Mouse (Mus musculus): ENCODE results near the gene Txndc8. TPM values are rescaled to one million over a fixed set of nuclear protein-coding genes. Genes with fewer than 3 reads are reported as not detected.
A peak's percentile ranks its signal among the peaks of the same experiment; 100 is the strongest.

The Txndc8 gene
- polyA plus RNA-seq, 1 experiment from 2014 or later = not detected

GRCm38 (mm10) chr4:57953796-57954195 is 55.1 kb downstream of the Txndc8 start:
- no peak overlapping the region for H3K27ac ChIP-seq (replicated peaks; ENCODE audit: low read depth, low read length)
- 88% methylated on average over 7 of the region's 7 CpGs for WGBS
- 0 out of 2 replicates have a peak, but pooled peaks cover 5% of the 10 kb centered on the region for H3K9me3 ChIP-seq (ENCODE audit: control insufficient read depth, low read length)

GRCm38 (mm10) chr4:57952891-57953290 is 56.0 kb downstream of the Txndc8 start:
- Histone ChIP-seq H3K36me3 (ENCODE audit: control insufficient read depth, insufficient read depth, low read length) (peaks cover 44% of the 10 kb centered on the region), H3K4me2 (ENCODE audit: low read depth, low read length) (no peak overlapping the region), H3K27ac (replicated peaks; ENCODE audit: low read depth, low read length) (no peak overlapping the region), H3K9me3 (ENCODE audit: control insufficient read depth, low read length) (0 out of 2 replicates have a peak, but pooled peaks cover 5% of the 10 kb centered on the region), H3K27me3 (replicated peaks; ENCODE audit: control insufficient read depth, insufficient read depth, low read length) (no peaks in the 10 kb centered on the region), H3K9ac (ENCODE audit: low read depth, low read length) (no peak overlapping the region), H3K4me3 (ENCODE audit: low read depth, low read length) (no peak overlapping the region), H3K4me1 (ENCODE audit: control insufficient read depth, insufficient read depth, low read length) (peaks cover 24% of the 10 kb centered on the region)
- 68% methylated on average over 1 of the region's 1 CpGs for WGBS
- DNase-seq (ENCODE audit: low spot score) = no peak
- ATAC-seq (ENCODE audit: low read depth) = no peak

More at GRCm38 (mm10) chr4:57953796-57954195, 55.1 kb downstream of the Txndc8 start:
- Histone ChIP-seq H3K4me1 (ENCODE audit: control insufficient read depth, insufficient read depth, low read length) (peaks cover 26% of the 10 kb centered on the region), H3K36me3 (ENCODE audit: control insufficient read depth, insufficient read depth, low read length) (peaks cover 35% of the 10 kb centered on the region), H3K4me2 (ENCODE audit: low read depth, low read length) (peak overlapping the region; percentile 63; the same call in 1 of the 2 replicates), H3K27me3 (replicated peaks; ENCODE audit: control insufficient read depth, insufficient read depth, low read length) (no peaks in the 10 kb centered on the region), H3K4me3 (ENCODE audit: low read depth, low read length) (no peak overlapping the region), H3K9ac (ENCODE audit: low read depth, low read length) (no peak overlapping the region)
- DNase-seq (ENCODE audit: low spot score) (no peak), ATAC-seq (ENCODE audit: low read depth) (no peak)

- no peak for DNase-seq (ENCODE audit: low spot score)
- H3K9ac ChIP-seq (ENCODE audit: low read depth, low read length) = no peak overlapping the region
- peaks cover 49% of the 10 kb centered on the region for H3K36me3 ChIP-seq (ENCODE audit: control insufficient read depth, insufficient read depth, low read length)
These were observed 56.5 kb downstream of the Txndc8 start for GRCm38 (mm10) chr4:57952416-57952815.

GRCm38 (mm10) chr4:57949866-57950265 is 59.1 kb downstream of the Txndc8 start:
- Histone ChIP-seq H3K4me2 (ENCODE audit: low read depth, low read length) (no peak overlapping the region), H3K4me3 (ENCODE audit: low read depth, low read length) (no peak overlapping the region), H3K27ac (replicated peaks; ENCODE audit: low read depth, low read length) (no peak overlapping the region), H3K27me3 (replicated peaks; ENCODE audit: control insufficient read depth, insufficient read depth, low read length) (no peaks in the 10 kb centered on the region), H3K36me3 (ENCODE audit: control insufficient read depth, insufficient read depth, low read length) (peaks cover 73% of the 10 kb centered on the region), H3K9ac (ENCODE audit: low read depth, low read length) (no peak overlapping the region), H3K4me1 (ENCODE audit: control insufficient read depth, insufficient read depth, low read length) (peaks cover 8% of the 10 kb centered on the region), H3K9me3 (ENCODE audit: control insufficient read depth, low read length) (0 out of 2 replicates have a peak, but pooled peaks cover 5% of the 10 kb centered on the region)
- no peak for ATAC-seq (ENCODE audit: low read depth)
- no peak for DNase-seq (ENCODE audit: low spot score)
- 85% methylated on average over 6 of the region's 6 CpGs for WGBS

More at GRCm38 (mm10) chr4:57952416-57952815, 56.5 kb downstream of the Txndc8 start:
- H3K27me3 ChIP-seq (replicated peaks; ENCODE audit: control insufficient read depth, insufficient read depth, low read length) = no peaks in the 10 kb centered on the region
- H3K4me3 ChIP-seq (ENCODE audit: low read depth, low read length) = no peak overlapping the region
- no peak for ATAC-seq (ENCODE audit: low read depth)
- 0 out of 2 replicates have a peak, but pooled peaks cover 5% of the 10 kb centered on the region for H3K9me3 ChIP-seq (ENCODE audit: control insufficient read depth, low read length)
- WGBS = 91% methylated on average over 3 of the region's 3 CpGs
- no peak overlapping the region for H3K4me2 ChIP-seq (ENCODE audit: low read depth, low read length)
- H3K27ac ChIP-seq (replicated peaks; ENCODE audit: low read depth, low read length) = no peak overlapping the region
- peaks cover 19% of the 10 kb centered on the region for H3K4me1 ChIP-seq (ENCODE audit: control insufficient read depth, insufficient read depth, low read length)

GRCm38 (mm10) chr4:57947476-57947875 is 61.4 kb downstream of the Txndc8 start:
- WGBS = 91% methylated on average over 4 of the region's 4 CpGs
- Histone ChIP-seq H3K9me3 (ENCODE audit: control insufficient read depth, low read length) (0 out of 2 replicates have a peak, but pooled peaks cover 5% of the 10 kb centered on the region), H3K27me3 (replicated peaks; ENCODE audit: control insufficient read depth, insufficient read depth, low read length) (no peaks in the 10 kb centered on the region), H3K4me2 (ENCODE audit: low read depth, low read length) (no peak overlapping the region), H3K9ac (ENCODE audit: low read depth, low read length) (no peak overlapping the region), H3K4me3 (ENCODE audit: low read depth, low read length) (no peak overlapping the region), H3K27ac (replicated peaks; ENCODE audit: low read depth, low read length) (no peak overlapping the region), H3K36me3 (ENCODE audit: control insufficient read depth, insufficient read depth, low read length) (peaks cover 89% of the 10 kb centered on the region), H3K4me1 (ENCODE audit: control insufficient read depth, insufficient read depth, low read length) (no peaks in the 10 kb centered on the region)
- no peak for ATAC-seq (ENCODE audit: low read depth)
- no peak for DNase-seq (ENCODE audit: low spot score)

- no peaks in the 10 kb centered on the region for H3K27me3 ChIP-seq (replicated peaks; ENCODE audit: control insufficient read depth, insufficient read depth, low read length)
- 79% methylated on average over 10 of the region's 10 CpGs for WGBS
- DNase-seq (ENCODE audit: low spot score) = no peak
- no peaks in the 10 kb centered on the region for H3K4me1 ChIP-seq (ENCODE audit: control insufficient read depth, insufficient read depth, low read length)
- H3K4me2 ChIP-seq (ENCODE audit: low read depth, low read length) = no peak overlapping the region
- no peak for ATAC-seq (ENCODE audit: low read depth)
- no peak overlapping the region for H3K27ac ChIP-seq (replicated peaks; ENCODE audit: low read depth, low read length)
- no peak overlapping the region for H3K9ac ChIP-seq (ENCODE audit: low read depth, low read length)
- H3K36me3 ChIP-seq (ENCODE audit: control insufficient read depth, insufficient read depth, low read length) = peaks cover 91% of the 10 kb centered on the region
- no peak overlapping the region for H3K4me3 ChIP-seq (ENCODE audit: low read depth, low read length)
- H3K9me3 ChIP-seq (ENCODE audit: control insufficient read depth, low read length) = 0 out of 2 replicates have a peak, but pooled peaks cover 5% of the 10 kb centered on the region
These were observed 61.9 kb downstream of the Txndc8 start for GRCm38 (mm10) chr4:57947036-57947435.

- DNase-seq (ENCODE audit: low spot score) (no peak), ATAC-seq (ENCODE audit: low read depth) (no peak)
- Histone ChIP-seq H3K4me3 (ENCODE audit: low read depth, low read length) (no peak overlapping the region), H3K4me2 (ENCODE audit: low read depth, low read length) (no peak overlapping the region), H3K9me3 (ENCODE audit: control insufficient read depth, low read length) (no peaks in the 10 kb centered on the region), H3K27me3 (replicated peaks; ENCODE audit: control insufficient read depth, insufficient read depth, low read length) (no peaks in the 10 kb centered on the region), H3K9ac (ENCODE audit: low read depth, low read length) (no peak overlapping the region), H3K36me3 (ENCODE audit: control insufficient read depth, insufficient read depth, low read length) (peaks cover 50% of the 10 kb centered on the region), H3K27ac (replicated peaks; ENCODE audit: low read depth, low read length) (no peak overlapping the region), H3K4me1 (ENCODE audit: control insufficient read depth, insufficient read depth, low read length) (no peaks in the 10 kb centered on the region)
- WGBS = 93% methylated on average over 2 of the region's 2 CpGs
These were observed 66.0 kb downstream of the Txndc8 start for GRCm38 (mm10) chr4:57942892-57943291.

GRCm38 (mm10) chr4:57940631-57941030 is 68.3 kb downstream of the Txndc8 start:
- ATAC-seq (ENCODE audit: low read depth) = no peak
- Histone ChIP-seq H3K27ac (replicated peaks; ENCODE audit: low read depth, low read length) (no peak overlapping the region), H3K36me3 (ENCODE audit: control insufficient read depth, insufficient read depth, low read length) (peaks cover 29% of the 10 kb centered on the region), H3K4me2 (ENCODE audit: low read depth, low read length) (no peak overlapping the region), H3K27me3 (replicated peaks; ENCODE audit: control insufficient read depth, insufficient read depth, low read length) (no peaks in the 10 kb centered on the region), H3K9ac (ENCODE audit: low read depth, low read length) (no peak overlapping the region), H3K4me1 (ENCODE audit: control insufficient read depth, insufficient read depth, low read length) (no peaks in the 10 kb centered on the region), H3K4me3 (ENCODE audit: low read depth, low read length) (no peak overlapping the region), H3K9me3 (ENCODE audit: control insufficient read depth, low read length) (no peaks in the 10 kb centered on the region)
- no peak for DNase-seq (ENCODE audit: low spot score)
- WGBS = 84% methylated on average over 4 of the region's 4 CpGs

- no peak overlapping the region for H3K4me2 ChIP-seq (ENCODE audit: low read depth, low read length)
- no peaks in the 10 kb centered on the region for H3K27me3 ChIP-seq (replicated peaks; ENCODE audit: control insufficient read depth, insufficient read depth, low read length)
- 0 out of 2 replicates have a peak, but pooled peaks cover 4% of the 10 kb centered on the region for H3K36me3 ChIP-seq (ENCODE audit: control insufficient read depth, insufficient read depth, low read length)
- H3K4me3 ChIP-seq (ENCODE audit: low read depth, low read length) = no peak overlapping the region
- peaks cover 4% of the 10 kb centered on the region; the same call in 1 of the 2 replicates for H3K9me3 ChIP-seq (ENCODE audit: control insufficient read depth, low read length)
- no peak for DNase-seq (ENCODE audit: low spot score)
- no peaks in the 10 kb centered on the region for H3K4me1 ChIP-seq (ENCODE audit: control insufficient read depth, insufficient read depth, low read length)
- H3K9ac ChIP-seq (ENCODE audit: low read depth, low read length) = no peak overlapping the region
- no peak for ATAC-seq (ENCODE audit: low read depth)
- 77% methylated on average over 6 of the region's 6 CpGs for WGBS
- H3K27ac ChIP-seq (replicated peaks; ENCODE audit: low read depth, low read length) = no peak overlapping the region
These were observed 71.6 kb downstream of the Txndc8 start for GRCm38 (mm10) chr4:57937292-57937691.

Data from embryonic facial prominence, embryonic 14.5 days (tissue).